Mouse (Mus musculus): ENCODE data around the gene Thada. TPM values are rescaled to one million over a fixed set of nuclear protein-coding genes. Genes with fewer than 3 reads are reported as not detected.

The Thada gene
- total and polyA plus RNA-seq, 2 experiments from 2014 or later, result 2.6 to 19.2 TPM

DNA sequence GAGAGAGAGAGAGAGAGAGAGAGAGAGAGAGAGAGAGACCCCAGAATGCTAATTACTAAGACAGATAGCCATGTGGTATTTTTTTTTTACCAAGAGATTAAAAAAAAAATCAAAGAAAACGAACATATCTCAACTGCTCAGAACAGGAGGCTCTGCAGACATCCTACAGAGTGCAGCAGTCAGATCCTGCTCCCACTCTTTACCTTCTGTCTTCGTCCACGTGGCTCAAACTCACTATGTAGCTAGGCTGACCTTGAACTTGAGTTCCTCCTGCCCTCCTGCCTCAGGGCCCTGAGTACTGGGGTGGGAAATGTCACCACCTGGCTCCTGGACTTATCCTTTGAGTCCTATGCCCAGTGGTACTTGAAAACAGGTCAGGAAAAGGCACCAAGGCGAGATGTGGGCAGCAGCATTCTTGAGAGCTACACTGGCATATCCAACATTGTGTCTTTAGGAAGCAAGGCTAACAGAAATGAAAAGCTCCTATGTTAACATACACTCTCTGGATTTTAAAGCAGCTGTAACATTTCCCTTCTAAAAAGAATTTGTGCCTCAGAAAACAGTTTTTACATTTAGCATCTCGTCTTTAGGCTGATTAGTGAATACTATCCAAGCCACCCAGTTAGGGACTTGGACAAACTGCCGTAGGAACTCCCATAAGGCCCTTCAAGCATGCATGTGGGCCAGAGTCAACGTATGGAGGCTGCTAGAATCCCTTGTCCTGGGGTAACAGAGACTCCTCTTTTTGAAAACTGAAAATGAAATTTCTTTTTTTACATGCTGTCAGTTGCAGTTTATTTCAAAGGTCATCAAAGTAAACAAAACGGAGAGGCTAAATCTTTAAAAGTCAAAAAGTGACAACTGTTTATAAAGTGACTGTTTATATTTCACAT, 183.4 kb downstream of the Thada start:
- ATAC-seq (no peak), DNase-seq (no peak)
- Histone ChIP-seq H3K36me3 (ENCODE audit: insufficient read depth) (no peaks in the 10 kb centered on the region; the same call in 1 of the 2 replicates), H3K27me3 (ENCODE audit: insufficient read depth, low read length) (no peaks in the 10 kb centered on the region), H3K4me2 (ENCODE audit: low read depth) (no peak overlapping the region), H3K9me3 (ENCODE audit: low read length) (no peaks in the 10 kb centered on the region), H3K4me1 (ENCODE audit: insufficient read depth) (no peaks in the 10 kb centered on the region), H3K27ac (ENCODE audit: low read depth, low read length) (no peak overlapping the region), H3K9ac (no peak overlapping the region), H3K4me3 (ENCODE audit: low read depth, low read length) (no peak overlapping the region)
- WGBS, result 82% methylated on average over 8 of the region's 8 CpGs
- TF ChIP-seq CTCF (IDR thresholded peaks at IDR 0.05; ENCODE audit: low read depth), result no peak

DNA sequence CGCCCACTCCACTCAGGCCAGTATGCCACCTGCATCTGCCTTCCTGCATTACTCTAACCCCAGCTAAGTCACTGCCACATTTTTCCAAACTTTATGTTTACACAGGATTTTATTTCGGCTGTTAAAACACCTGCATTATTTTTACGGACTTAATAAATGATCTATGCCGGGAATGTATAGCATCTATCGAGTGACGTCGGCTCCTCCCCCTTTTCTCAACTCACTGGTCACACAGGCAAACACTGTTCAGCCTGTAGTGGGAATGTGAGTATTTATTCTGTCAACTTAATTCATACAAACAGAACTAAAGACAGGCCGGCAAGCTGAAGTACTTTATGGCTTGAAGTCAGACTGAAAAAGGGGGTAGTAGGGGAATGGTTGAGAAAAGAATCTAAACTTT, 187.0 kb downstream of the Thada start:
- Histone ChIP-seq H3K9ac (no peak overlapping the region), H3K4me3 (ENCODE audit: low read depth, low read length) (no peak overlapping the region), H3K27me3 (ENCODE audit: insufficient read depth, low read length) (no peaks in the 10 kb centered on the region), H3K27ac (ENCODE audit: low read depth, low read length) (no peak overlapping the region), H3K9me3 (ENCODE audit: low read length) (no peaks in the 10 kb centered on the region), H3K36me3 (ENCODE audit: insufficient read depth) (no peaks in the 10 kb centered on the region), H3K4me2 (ENCODE audit: low read depth) (no peak overlapping the region), H3K4me1 (ENCODE audit: insufficient read depth) (no peaks in the 10 kb centered on the region)
- DNase-seq (no peak), ATAC-seq (no peak)
- WGBS, result 85% methylated on average over 8 of the region's 8 CpGs
- no peak for TF ChIP-seq CTCF (IDR thresholded peaks at IDR 0.05; ENCODE audit: low read depth)

DNA sequence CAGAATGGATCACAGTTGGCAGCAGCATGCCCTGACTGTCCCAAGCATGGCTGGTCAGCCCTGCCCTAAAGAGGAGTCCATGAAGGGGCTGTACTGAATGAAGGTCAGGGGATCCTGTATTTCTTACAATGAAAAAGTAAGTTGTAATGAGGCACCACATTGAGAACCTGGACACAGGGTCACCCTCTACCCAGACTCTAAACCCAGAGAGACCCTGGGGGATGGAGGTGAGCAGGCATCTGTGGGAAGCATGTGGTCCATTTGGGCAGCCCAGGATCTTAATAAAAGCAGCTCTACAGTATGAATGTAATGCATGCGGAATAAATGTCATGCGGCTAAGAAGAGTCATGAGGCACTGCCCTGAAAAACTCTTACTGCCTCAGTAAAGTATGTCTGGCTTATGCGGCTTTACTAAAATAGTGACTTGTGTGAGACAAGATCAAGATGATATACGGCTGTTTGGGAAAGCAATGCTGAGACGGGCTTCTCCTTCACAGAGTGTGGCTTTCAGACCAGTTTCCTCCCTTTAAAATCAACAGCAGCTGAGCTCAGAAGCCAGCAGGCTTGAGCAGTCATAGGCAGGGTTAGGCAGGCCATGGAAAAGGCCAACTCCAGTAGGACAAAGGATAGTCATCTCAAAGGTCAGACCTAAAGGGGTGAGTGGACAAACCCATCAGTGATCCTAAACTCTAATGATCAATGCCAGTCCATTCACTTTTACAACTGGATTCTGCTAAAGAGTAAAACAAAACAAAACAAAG, 187.6 kb downstream of the Thada start:
- WGBS, result 91% methylated on average over 5 of the region's 5 CpGs
- DNase-seq, result no peak
- Histone ChIP-seq H3K36me3 (ENCODE audit: insufficient read depth) (no peaks in the 10 kb centered on the region), H3K9ac (no peak overlapping the region), H3K27ac (ENCODE audit: low read depth, low read length) (no peak overlapping the region), H3K4me3 (ENCODE audit: low read depth, low read length) (no peak overlapping the region), H3K9me3 (ENCODE audit: low read length) (no peaks in the 10 kb centered on the region), H3K27me3 (ENCODE audit: insufficient read depth, low read length) (no peaks in the 10 kb centered on the region), H3K4me2 (ENCODE audit: low read depth) (no peak overlapping the region), H3K4me1 (ENCODE audit: insufficient read depth) (no peaks in the 10 kb centered on the region)
- no peak for ATAC-seq
- TF ChIP-seq CTCF (IDR thresholded peaks at IDR 0.05; ENCODE audit: low read depth), result no peak

DNA sequence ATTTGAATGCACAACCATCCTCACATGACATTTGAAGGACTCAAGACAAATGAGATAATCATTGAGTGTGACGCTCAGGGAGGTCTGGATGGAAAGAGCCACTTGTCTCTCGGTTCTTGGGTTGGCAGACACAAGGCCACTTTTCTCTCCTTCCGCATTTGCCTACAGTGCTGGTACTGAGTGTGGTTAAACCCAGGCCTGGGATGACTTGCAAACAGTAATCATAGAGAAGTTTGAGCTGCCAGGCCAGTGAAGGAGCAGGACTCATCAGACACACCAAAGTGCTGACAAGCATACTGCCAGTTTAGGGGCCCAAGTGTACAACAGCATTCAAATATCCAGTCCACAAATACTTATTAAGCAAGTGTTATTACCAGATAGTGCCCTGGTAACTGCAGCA, 191.0 kb downstream of the Thada start:
- TF ChIP-seq CTCF (IDR thresholded peaks at IDR 0.05; ENCODE audit: low read depth), result no peak
- ATAC-seq, result no peak
- Histone ChIP-seq H3K27me3 (ENCODE audit: insufficient read depth, low read length) (no peaks in the 10 kb centered on the region), H3K4me2 (ENCODE audit: low read depth) (no peak overlapping the region), H3K4me3 (ENCODE audit: low read depth, low read length) (no peak overlapping the region), H3K9ac (no peak overlapping the region), H3K27ac (ENCODE audit: low read depth, low read length) (peak overlapping the region; percentile 31; the same call in 1 of the 2 replicates), H3K36me3 (ENCODE audit: insufficient read depth) (no peaks in the 10 kb centered on the region), H3K9me3 (ENCODE audit: low read length) (no peaks in the 10 kb centered on the region), H3K4me1 (ENCODE audit: insufficient read depth) (no peaks in the 10 kb centered on the region)
- no peak for DNase-seq
- WGBS, result 73% methylated on average over 3 of the region's 3 CpGs

DNA sequence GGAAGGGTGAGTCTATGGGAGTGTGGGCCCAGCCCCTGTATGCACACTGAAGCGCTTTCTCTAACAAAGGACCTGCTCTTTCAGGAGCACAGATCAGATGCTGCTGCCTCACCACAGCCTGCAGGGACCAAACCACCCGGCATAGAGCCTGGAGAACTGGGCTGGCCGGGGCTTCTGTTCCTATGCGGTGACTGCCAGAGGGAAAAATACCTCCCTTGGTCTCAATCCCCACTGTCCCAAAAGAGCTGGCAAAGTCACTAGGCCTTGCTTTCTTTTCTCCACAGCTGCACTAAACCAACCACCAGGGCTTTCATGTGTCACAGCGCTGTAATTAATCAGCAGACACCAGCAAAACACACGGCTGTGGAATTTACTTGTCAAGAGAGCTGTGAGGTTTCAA, 191.8 kb downstream of the Thada start:
- peak; percentile 41 for DNase-seq
- no peaks in the 10 kb centered on the region for H3K36me3 ChIP-seq (ENCODE audit: insufficient read depth)

DNA sequence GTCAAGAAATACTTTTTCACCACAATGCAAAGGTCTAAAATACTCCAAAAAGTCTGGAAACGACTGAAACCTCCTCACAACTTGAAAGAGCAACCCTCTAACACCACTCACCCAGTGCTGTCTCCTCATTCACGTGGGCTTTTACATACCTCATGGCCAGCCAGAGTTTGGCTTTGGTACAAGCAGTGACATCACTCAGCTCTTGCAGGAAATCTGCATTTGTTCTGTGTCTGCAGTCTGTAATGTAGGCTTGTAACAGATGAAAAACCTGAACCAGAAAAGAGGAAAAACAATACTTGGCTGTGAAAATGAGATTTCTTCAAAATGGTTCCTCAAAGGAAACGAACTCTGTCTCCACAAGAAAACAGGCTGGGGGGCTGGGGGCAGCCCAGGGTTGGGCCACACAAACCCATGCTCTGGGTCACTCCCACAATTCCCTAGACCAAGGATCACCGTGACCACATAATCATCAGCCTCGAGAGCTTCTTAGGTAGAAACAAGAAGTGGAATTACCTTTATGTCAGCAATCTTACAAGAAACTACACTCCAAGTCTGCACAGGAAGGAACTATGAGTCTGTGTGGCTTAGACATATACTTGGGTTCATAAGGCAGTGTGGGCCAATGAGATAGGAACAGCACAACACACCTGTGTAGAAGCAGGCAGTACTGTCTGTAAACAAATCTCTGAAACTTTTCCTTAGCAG, 193.3 kb downstream of the Thada start:
- H3K9me3 ChIP-seq (ENCODE audit: low read length), result no peaks in the 10 kb centered on the region
- H3K27ac ChIP-seq (ENCODE audit: low read depth, low read length), result no peak overlapping the region
- DNase-seq, result peak; percentile 55
- no peak overlapping the region for H3K9ac ChIP-seq
- ATAC-seq, result peak; percentile 36; the same call in 1 of the 2 replicates
- no peak overlapping the region for H3K4me3 ChIP-seq (ENCODE audit: low read depth, low read length)
- no peak overlapping the region for H3K4me2 ChIP-seq (ENCODE audit: low read depth)
- H3K4me1 ChIP-seq (ENCODE audit: insufficient read depth), result no peaks in the 10 kb centered on the region
- TF ChIP-seq CTCF (IDR thresholded peaks at IDR 0.05; ENCODE audit: low read depth), result no peak
- WGBS, result 35% methylated on average over 5 of the region's 5 CpGs
- no peaks in the 10 kb centered on the region for H3K27me3 ChIP-seq (ENCODE audit: insufficient read depth, low read length)
- no peaks in the 10 kb centered on the region for H3K36me3 ChIP-seq (ENCODE audit: insufficient read depth)

More for the DNA sequence above, 191.8 kb downstream of the Thada start:
- Histone ChIP-seq H3K4me2 (ENCODE audit: low read depth) (no peak overlapping the region), H3K9me3 (ENCODE audit: low read length) (no peaks in the 10 kb centered on the region), H3K4me3 (ENCODE audit: low read depth, low read length) (no peak overlapping the region), H3K4me1 (ENCODE audit: insufficient read depth) (no peaks in the 10 kb centered on the region), H3K27ac (ENCODE audit: low read depth, low read length) (peak overlapping the region; percentile 54; the same call in 1 of the 2 replicates), H3K27me3 (ENCODE audit: insufficient read depth, low read length) (no peaks in the 10 kb centered on the region), H3K9ac (no peak overlapping the region)
- peak; percentile 87 for ATAC-seq
- peak; percentile 32 for TF ChIP-seq CTCF (IDR thresholded peaks at IDR 0.05; ENCODE audit: low read depth)
- WGBS, result 21% methylated on average over 6 of the region's 6 CpGs

All from forebrain, postnatal 0 days (tissue).